Mouse (Mus musculus) ES-Bruce4 (cell line): ENCODE data around the gene Dlgap1.

Experiments used
- CTCF ChIP-seq: IDR thresholded peaks from one replicate; pipeline ENCODE4 v1.8.1; 2011; ENCODE audit warnings: low read depth, low read length
- EP300 ChIP-seq: IDR thresholded peaks from 2 replicates; pipeline ENCODE4 v1.6.1; 2011; ENCODE audit warnings: low read depth, low read length; ENCODE audit not compliant: insufficient read depth
- POLR2A ChIP-seq: IDR thresholded peaks from one replicate; pipeline ENCODE4 v1.8.1; 2011; ENCODE audit warnings: low read length; ENCODE audit not compliant: insufficient read depth

DNA sequence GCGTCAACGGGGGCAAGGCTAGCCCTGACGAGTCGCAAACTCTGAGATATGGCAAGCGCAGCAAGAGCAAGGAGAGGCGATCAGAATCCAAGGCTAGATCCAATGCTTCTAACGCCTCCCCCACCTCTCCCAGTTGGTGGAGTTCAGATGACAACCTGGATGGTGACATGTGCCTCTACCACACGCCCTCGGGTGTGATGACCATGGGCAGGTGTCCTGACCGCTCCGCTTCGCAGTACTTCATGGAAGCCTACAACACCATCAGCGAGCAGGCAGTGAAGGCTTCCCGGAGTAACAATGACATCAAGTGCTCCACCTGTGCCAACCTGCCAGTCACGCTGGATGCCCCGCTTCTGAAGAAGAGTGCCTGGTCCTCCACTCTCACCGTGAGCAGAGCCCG, 547.6 kb downstream of the Dlgap1 start:
- TF ChIP-seq CTCF (no peak), POLR2A (no peak), EP300 (no peak)
